Mouse (Mus musculus) neural tube, embryonic 14.5 days (tissue): ENCODE results near the gene Epop. TPM values are rescaled to one million over a fixed set of nuclear protein-coding genes. Genes with fewer than 3 reads are reported as not detected.

Experiments
- ATAC-seq: fragments of 200-750 bp; cut with Nextera tagmentation; 2 replicates; pipeline ENCODE4 v1.8.0; 2017; ENCODE audit warnings: low read depth, mild to moderate bottlenecking, moderate TSS enrichment, moderate library complexity
- H3K27ac ChIP-seq: fragments of 300-500 bp; sonication (generic); 2 replicates; pipeline ENCODE4 v1.5.1; 2014; ENCODE audit warnings: low read depth, mild to moderate bottlenecking, control low read depth, low read length, moderate library complexity, mixed read lengths
- H3K27me3 ChIP-seq: fragments of 300-500 bp; sonication (generic); 2 replicates; pipeline ENCODE4 v1.6.1; 2014; ENCODE audit warnings: low read length; ENCODE audit not compliant: control insufficient read depth, insufficient read depth
- H3K36me3 ChIP-seq: fragments of 300-500 bp; sonication (generic); 2 replicates; pipeline ENCODE4 v1.6.1; 2014; ENCODE audit warnings: low read length, mixed read lengths; ENCODE audit not compliant: control insufficient read depth, insufficient read depth
- H3K4me1 ChIP-seq: fragments of 300-500 bp; sonication (generic); 2 replicates; pipeline ENCODE4 v1.6.1; 2014; ENCODE audit warnings: low read length; ENCODE audit not compliant: control insufficient read depth, insufficient read depth
- H3K4me2 ChIP-seq: fragments of 300-500 bp; sonication (generic); 2 replicates; pipeline ENCODE4 v1.6.1; 2014; ENCODE audit warnings: mild to moderate bottlenecking, low read depth, low read length, control low read depth
- H3K4me3 ChIP-seq: fragments of 300-500 bp; sonication (generic); 2 replicates; pipeline ENCODE4 v1.5.1; 2014; ENCODE audit warnings: low read depth, low read length, control low read depth, mixed read lengths
- H3K9ac ChIP-seq: fragments of 300-500 bp; sonication (generic); replicated peaks from 2 replicates; pipeline ENCODE4 v1.6.1; 2014; ENCODE audit warnings: low read depth, mild to moderate bottlenecking, control low read depth, low read length, mixed read lengths
- H3K9me3 ChIP-seq: fragments of 300-500 bp; sonication (generic); 2 replicates; pipeline ENCODE4 v1.6.1; 2016; ENCODE audit warnings: low read length; ENCODE audit not compliant: control insufficient read depth
- WGBS: fragments of 180-500 bp; shearing (Covaris S2); extraction: QIAGEN DNeasy Blood & Tissue Kit; methylation state at CpG from one replicate; pipeline ENCODE4 v1.1.7; 2014; 5-methylcytosine and 5-hydroxymethylcytosine counted together
- microRNA-seq: library from miRNA; unstranded; fragments of <30 nt; microRNA quantifications from one replicate; pipeline ENCODE4, GENCODE M21; 2016
- polyA plus RNA-seq: library from polyadenylated mRNA; unstranded; fragments of >200 nt; fragmentation: Nextera tagmentation; extraction: Ambion mirVana; gene quantifications from 2 replicates; pipeline ENCODE4 v1.2.1, GENCODE M21; 2014

Gene Epop
- polyA plus RNA-seq, 1 experiment from 2014 or later = 1.5 TPM

GRCm38 (mm10) chr11:97590227-97590960, 39.1 kb downstream of the Epop start:
- Histone ChIP-seq H3K4me2 (no peak overlapping the region), H3K4me1 (no peaks in the 10 kb centered on the region; the same call in 1 of the 2 replicates), H3K4me3 (no peak overlapping the region), H3K27me3 (no peaks in the 10 kb centered on the region), H3K9me3 (no peaks in the 10 kb centered on the region), H3K9ac (no peak overlapping the region), H3K36me3 (no peaks in the 10 kb centered on the region), H3K27ac (no peak overlapping the region)
- no peak for ATAC-seq
- WGBS = 32% methylated on average over 24 of the region's 24 CpGs

GRCm38 (mm10) chr11:97589216-97589615, 40.3 kb downstream of the Epop start:
- Histone ChIP-seq H3K4me3 (no peak overlapping the region), H3K4me2 (no peak overlapping the region), H3K9me3 (no peaks in the 10 kb centered on the region), H3K27ac (no peak overlapping the region), H3K27me3 (no peaks in the 10 kb centered on the region), H3K9ac (no peak overlapping the region), H3K36me3 (no peaks in the 10 kb centered on the region), H3K4me1 (no peaks in the 10 kb centered on the region; the same call in 1 of the 2 replicates)
- ATAC-seq = no peak
- WGBS = 4% methylated on average over 10 of the region's 10 CpGs

- Histone ChIP-seq H3K36me3 (no peaks in the 10 kb centered on the region), H3K27ac (no peak overlapping the region), H3K4me3 (no peak overlapping the region), H3K4me1 (no peaks in the 10 kb centered on the region; the same call in 1 of the 2 replicates), H3K9me3 (no peaks in the 10 kb centered on the region), H3K4me2 (no peak overlapping the region), H3K27me3 (no peaks in the 10 kb centered on the region), H3K9ac (no peak overlapping the region)
- no peak for ATAC-seq
- 68% methylated on average over 10 of the region's 10 CpGs for WGBS
These were observed 43.6 kb downstream of the Epop start for GRCm38 (mm10) chr11:97585932-97586331.

GRCm38 (mm10) chr11:97584476-97584875, 45.0 kb downstream of the Epop start:
- Histone ChIP-seq H3K4me2 (no peak overlapping the region), H3K4me1 (no peaks in the 10 kb centered on the region; the same call in 1 of the 2 replicates), H3K36me3 (no peaks in the 10 kb centered on the region), H3K4me3 (no peak overlapping the region), H3K9ac (no peak overlapping the region), H3K9me3 (no peaks in the 10 kb centered on the region), H3K27me3 (no peaks in the 10 kb centered on the region), H3K27ac (no peak overlapping the region)
- 78% methylated on average over 7 of the region's 7 CpGs for WGBS
- no peak for ATAC-seq

- no peak for ATAC-seq
- H3K27ac ChIP-seq = no peak overlapping the region
- no peaks in the 10 kb centered on the region for H3K36me3 ChIP-seq
- no peak overlapping the region for H3K4me2 ChIP-seq
- H3K27me3 ChIP-seq = 0 out of 2 replicates have a peak, but pooled peaks cover 3% of the 10 kb centered on the region
- no peaks in the 10 kb centered on the region for H3K9me3 ChIP-seq
- H3K4me3 ChIP-seq = no peak overlapping the region
- H3K4me1 ChIP-seq = peaks cover 13% of the 10 kb centered on the region; the same call in 1 of the 2 replicates
- 7% methylated on average over 10 of the region's 10 CpGs for WGBS
- no peak overlapping the region for H3K9ac ChIP-seq
These were observed 50.2 kb downstream of the Epop start for GRCm38 (mm10) chr11:97579088-97579857.

GRCm38 (mm10) chr11:97578286-97578685, 51.2 kb downstream of the Epop start:
- no peak for ATAC-seq
- H3K4me2 ChIP-seq = no peak overlapping the region
- H3K27ac ChIP-seq = no peak overlapping the region
- 27% methylated on average over 2 of the region's 2 CpGs for WGBS
- H3K27me3 ChIP-seq = 0 out of 2 replicates have a peak, but pooled peaks cover 3% of the 10 kb centered on the region
- no peak overlapping the region for H3K9ac ChIP-seq
- peaks cover 22% of the 10 kb centered on the region for H3K4me1 ChIP-seq
- H3K4me3 ChIP-seq = no peak overlapping the region
- H3K36me3 ChIP-seq = no peaks in the 10 kb centered on the region
- no peaks in the 10 kb centered on the region for H3K9me3 ChIP-seq

Small RNAs within 50 kb of the gene (microRNA-seq; reads per million reads assigned to microRNA genes)
- gene Gm24158 = not detected
- gene Mir6927 = not detected

Other genes starting within 250 kb of the Epop start
- gene Arhgap23, start 214.2 kb downstream of the Epop start, polyA plus RNA-seq = 9.2 and 9.6 TPM in 2 replicates
- 0.26 and 0.33 TPM in 2 replicates for gene 4933428G20Rik, start 129.4 kb downstream of the Epop start, polyA plus RNA-seq
- gene Srcin1, start 53.5 kb downstream of the Epop start, polyA plus RNA-seq = 7.6 and 8.1 TPM in 2 replicates
- 4.7 and 5.1 TPM in 2 replicates for gene Mllt6, start 33.7 kb upstream of the Epop start, polyA plus RNA-seq
- gene Cisd3, start 56.1 kb upstream of the Epop start, polyA plus RNA-seq = 28.3 and 38.1 TPM in 2 replicates
- 24.7 and 25.8 TPM in 2 replicates for gene Pcgf2, start 70.8 kb upstream of the Epop start, polyA plus RNA-seq
- 441 and 465 TPM in 2 replicates for gene Psmb3, start 73.7 kb upstream of the Epop start, polyA plus RNA-seq
- 4.1 and 6.2 TPM in 2 replicates for gene Pip4k2b, start 115.0 kb upstream of the Epop start, polyA plus RNA-seq
- 13.8 and 13.9 TPM in 2 replicates for gene Cwc25, start 136.9 kb upstream of the Epop start, polyA plus RNA-seq
- 0.36 TPM in 1 of 2 replicates, not detected in the other for gene 1700001P01Rik, start 146.2 kb upstream of the Epop start, polyA plus RNA-seq
- gene Rpl23, start 152.7 kb upstream of the Epop start, polyA plus RNA-seq = 347 and 366 TPM in 2 replicates
- 82.9 and 99.8 TPM in 2 replicates for gene Lasp1, start 169.3 kb upstream of the Epop start, polyA plus RNA-seq
- gene B230217C12Rik, start 211.1 kb upstream of the Epop start, polyA plus RNA-seq = 39.8 and 53.5 TPM in 2 replicates